ENCODE assay signal across 8 mouse cellular contexts in genomic region chr6:125087937-125088336, GRCm38 (mm10). TPM values are rescaled to one million over a fixed set of nuclear protein-coding genes. Genes with fewer than 3 reads are reported as not detected.
A peak's percentile ranks its signal among the peaks of the same experiment; 100 is the strongest.
DNase-seq lines count a peak whose midpoint lies in the region; ATAC-seq and TF ChIP-seq lines count a peak whose summit lies in the region.

No protein-coding gene starts in this region.

- no peak for DNase-seq in kidney, adult 8-10 months
- no peak for DNase-seq in forebrain, embryonic 11.5 days (ENCODE audit: low spot score)
- DNase-seq in midbrain, postnatal 0 days (ENCODE audit: low spot score) = no peak
- no peak for DNase-seq in thymus, postnatal 36 days
- no peak for DNase-seq in ovary, postnatal 14 days (ENCODE audit: low spot score)

- no peak overlapping the region for H3K4me3 ChIP-seq in kidney, embryonic 14.5 days (ENCODE audit: low read length)
- no peak overlapping the region for H3K4me3 ChIP-seq in forebrain, embryonic 11.5 days (ENCODE audit: low read depth, low read length)
- no peak overlapping the region for H3K4me3 ChIP-seq in intestine, postnatal 0 days (ENCODE audit: low read depth, low read length)
- no peak overlapping the region for H3K4me3 ChIP-seq in midbrain, postnatal 0 days (ENCODE audit: low read depth, low read length)

- no peak for ATAC-seq in kidney, embryonic 14.5 days (ENCODE audit: low FRiP score, low TSS enrichment)
- no peak for ATAC-seq in forebrain, embryonic 11.5 days (replicated peaks; ENCODE audit: low FRiP score)
- ATAC-seq in intestine, postnatal 0 days = no peak
- ATAC-seq in midbrain, postnatal 0 days (ENCODE audit: low FRiP score) = no peak
- ATAC-seq in cerebellum, adult (ENCODE audit: insufficient number of reproducible peaks, low FRiP score, low TSS enrichment) = no peak

- H3K36me3 ChIP-seq in kidney, embryonic 14.5 days (ENCODE audit: control insufficient read depth, insufficient read depth, low read length) = no peaks in the 10 kb centered on the region
- H3K36me3 ChIP-seq in forebrain, embryonic 11.5 days (ENCODE audit: control insufficient read depth, insufficient read depth, low read length) = no peaks in the 10 kb centered on the region
- peaks cover 5% of the 10 kb centered on the region; the same call in 1 of the 2 replicates for H3K36me3 ChIP-seq in intestine, postnatal 0 days (ENCODE audit: control insufficient read depth, insufficient read depth)
- no peaks in the 10 kb centered on the region for H3K36me3 ChIP-seq in midbrain, postnatal 0 days (ENCODE audit: insufficient read depth, low read length)

- no peak overlapping the region; the same call in 1 of the 2 replicates for H3K9ac ChIP-seq in kidney, embryonic 14.5 days (ENCODE audit: low read depth, low read length)
- no peak overlapping the region for H3K9ac ChIP-seq in forebrain, embryonic 11.5 days (ENCODE audit: low read length)
- H3K9ac ChIP-seq in intestine, postnatal 0 days (ENCODE audit: low read depth, low read length) = no peak overlapping the region
- H3K9ac ChIP-seq in midbrain, postnatal 0 days (replicated peaks; ENCODE audit: low read length, poor library complexity, severe bottlenecking) = no peak overlapping the region

- 84% methylated on average over 3 of the region's 3 CpGs for WGBS in kidney, embryonic 14.5 days
- WGBS in forebrain, embryonic 11.5 days = 66% methylated on average over 3 of the region's 3 CpGs
- 78% methylated on average over 3 of the region's 3 CpGs for WGBS in intestine, postnatal 0 days
- WGBS in midbrain, postnatal 0 days = 68% methylated on average over 3 of the region's 3 CpGs

- H3K27ac ChIP-seq in kidney, embryonic 14.5 days (ENCODE audit: low read depth, low read length) = peak overlapping the region; percentile 95
- peak overlapping the region; percentile 94; the same call in 1 of the 2 replicates for H3K27ac ChIP-seq in forebrain, embryonic 11.5 days (ENCODE audit: low read depth, low read length)
- H3K27ac ChIP-seq in intestine, postnatal 0 days (ENCODE audit: low read depth, low read length) = peak overlapping the region; percentile 83; the same call in 1 of the 2 replicates
- H3K27ac ChIP-seq in midbrain, postnatal 0 days (ENCODE audit: low read depth, low read length) = peak overlapping the region; percentile 89; the same call in 1 of the 2 replicates

- H3K9me3 ChIP-seq in kidney, embryonic 14.5 days (ENCODE audit: control insufficient read depth, low read length) = no peaks in the 10 kb centered on the region
- no peaks in the 10 kb centered on the region for H3K9me3 ChIP-seq in forebrain, embryonic 11.5 days (ENCODE audit: control insufficient read depth, low read length)
- no peaks in the 10 kb centered on the region for H3K9me3 ChIP-seq in intestine, postnatal 0 days (ENCODE audit: control insufficient read depth)
- no peaks in the 10 kb centered on the region for H3K9me3 ChIP-seq in midbrain, postnatal 0 days (ENCODE audit: low read length)

- no peak overlapping the region for H3K4me2 ChIP-seq in kidney, embryonic 14.5 days (replicated peaks; ENCODE audit: low read depth, low read length)
- no peak overlapping the region for H3K4me2 ChIP-seq in forebrain, embryonic 11.5 days (ENCODE audit: low read depth, low read length, severe bottlenecking)
- H3K4me2 ChIP-seq in intestine, postnatal 0 days (replicated peaks; ENCODE audit: low read depth) = no peak overlapping the region
- no peak overlapping the region for H3K4me2 ChIP-seq in midbrain, postnatal 0 days (ENCODE audit: low read depth, low read length, poor library complexity, severe bottlenecking)

- H3K4me1 ChIP-seq in kidney, embryonic 14.5 days (ENCODE audit: control insufficient read depth, insufficient read depth, low read length) = peaks cover 24% of the 10 kb centered on the region
- peaks cover 23% of the 10 kb centered on the region for H3K4me1 ChIP-seq in forebrain, embryonic 11.5 days (replicated peaks; ENCODE audit: control insufficient read depth, insufficient read depth, low read length)
- peaks cover 15% of the 10 kb centered on the region; the same call in 1 of the 2 replicates for H3K4me1 ChIP-seq in intestine, postnatal 0 days (replicated peaks; ENCODE audit: control insufficient read depth, insufficient read depth, low read length)
- peaks cover 16% of the 10 kb centered on the region for H3K4me1 ChIP-seq in midbrain, postnatal 0 days (ENCODE audit: insufficient read depth, low read length)

- no peaks in the 10 kb centered on the region for H3K27me3 ChIP-seq in kidney, embryonic 14.5 days (ENCODE audit: control insufficient read depth, insufficient read depth, low read length)
- H3K27me3 ChIP-seq in forebrain, embryonic 11.5 days (ENCODE audit: control insufficient read depth, insufficient read depth, low read length) = no peaks in the 10 kb centered on the region
- no peaks in the 10 kb centered on the region for H3K27me3 ChIP-seq in intestine, postnatal 0 days (replicated peaks; ENCODE audit: control insufficient read depth, insufficient read depth, low read length)
- no peaks in the 10 kb centered on the region for H3K27me3 ChIP-seq in midbrain, postnatal 0 days (ENCODE audit: insufficient read depth, low read length)

- TF ChIP-seq CTCF in intestine, postnatal 0 days (IDR thresholded peaks at IDR 0.05; ENCODE audit: low read depth) = no peak
- no peak for TF ChIP-seq CTCF in midbrain, postnatal 0 days (IDR thresholded peaks at IDR 0.05)

RNA-seq across cellular contexts. Expression of gene Chd4, which starts 7.8 kb away (rescaled TPM):
- polyA plus RNA-seq in kidney, embryonic 14.5 days (2014; fragmentation: Nextera tagmentation; extraction: Ambion mirVana) = 72.1 and 106 TPM in 2 replicates
- polyA plus RNA-seq in forebrain, embryonic 11.5 days (2014; fragmentation: Nextera tagmentation; extraction: Ambion mirVana) = 124 and 131 TPM in 2 replicates
- 30.7 and 34.2 TPM in 2 replicates for polyA plus RNA-seq in intestine, postnatal 0 days (2015; fragmentation: Nextera tagmentation; extraction: Ambion mirVana)
- 117 and 133 TPM in 2 replicates for total RNA-seq in midbrain, postnatal 0 days (2014; rRNA removed)
- polyA plus RNA-seq in midbrain, postnatal 0 days (2015; fragmentation: Nextera tagmentation; extraction: Ambion mirVana) = 72.9 and 89.1 TPM in 2 replicates

RNA-seq across cellular contexts. Expression of gene Lpar5, which starts 20.2 kb away (rescaled TPM):
- 0.43 and 0.45 TPM in 2 replicates for polyA plus RNA-seq in kidney, embryonic 14.5 days (2014; fragmentation: Nextera tagmentation; extraction: Ambion mirVana)
- polyA plus RNA-seq in forebrain, embryonic 11.5 days (2014; fragmentation: Nextera tagmentation; extraction: Ambion mirVana) = 0.21 and 0.36 TPM in 2 replicates
- 9.2 and 9.9 TPM in 2 replicates for polyA plus RNA-seq in intestine, postnatal 0 days (2015; fragmentation: Nextera tagmentation; extraction: Ambion mirVana)
- 0.90 and 1.7 TPM in 2 replicates for total RNA-seq in midbrain, postnatal 0 days (2014; rRNA removed)
- polyA plus RNA-seq in midbrain, postnatal 0 days (2015; fragmentation: Nextera tagmentation; extraction: Ambion mirVana) = 0.52 and 0.71 TPM in 2 replicates

RNA-seq across cellular contexts. Expression of gene Acrbp, which starts 38.4 kb away (rescaled TPM):
- 14.0 and 14.7 TPM in 2 replicates for polyA plus RNA-seq in kidney, embryonic 14.5 days (2014; fragmentation: Nextera tagmentation; extraction: Ambion mirVana)
- 14.6 and 15.8 TPM in 2 replicates for polyA plus RNA-seq in forebrain, embryonic 11.5 days (2014; fragmentation: Nextera tagmentation; extraction: Ambion mirVana)
- polyA plus RNA-seq in intestine, postnatal 0 days (2015; fragmentation: Nextera tagmentation; extraction: Ambion mirVana) = 3.1 and 4.1 TPM in 2 replicates
- total RNA-seq in midbrain, postnatal 0 days (2014; rRNA removed) = 6.9 and 12.6 TPM in 2 replicates
- polyA plus RNA-seq in midbrain, postnatal 0 days (2015; fragmentation: Nextera tagmentation; extraction: Ambion mirVana) = 7.2 and 7.8 TPM in 2 replicates

RNA-seq across cellular contexts. Expression of gene Nop2, which starts 43.8 kb away (rescaled TPM):
- polyA plus RNA-seq in kidney, embryonic 14.5 days (2014; fragmentation: Nextera tagmentation; extraction: Ambion mirVana) = 58.2 and 67.2 TPM in 2 replicates
- 65.4 and 70.3 TPM in 2 replicates for polyA plus RNA-seq in forebrain, embryonic 11.5 days (2014; fragmentation: Nextera tagmentation; extraction: Ambion mirVana)
- polyA plus RNA-seq in intestine, postnatal 0 days (2015; fragmentation: Nextera tagmentation; extraction: Ambion mirVana) = 21.9 and 22.6 TPM in 2 replicates
- total RNA-seq in midbrain, postnatal 0 days (2014; rRNA removed) = 34.5 and 45.8 TPM in 2 replicates
- polyA plus RNA-seq in midbrain, postnatal 0 days (2015; fragmentation: Nextera tagmentation; extraction: Ambion mirVana) = 41.4 and 42.6 TPM in 2 replicates

RNA-seq across cellular contexts. Expression of gene Ing4, which starts 48.4 kb away (rescaled TPM):
- 111 and 144 TPM in 2 replicates for polyA plus RNA-seq in kidney, embryonic 14.5 days (2014; fragmentation: Nextera tagmentation; extraction: Ambion mirVana)
- polyA plus RNA-seq in forebrain, embryonic 11.5 days (2014; fragmentation: Nextera tagmentation; extraction: Ambion mirVana) = 126 and 135 TPM in 2 replicates
- polyA plus RNA-seq in intestine, postnatal 0 days (2015; fragmentation: Nextera tagmentation; extraction: Ambion mirVana) = 65.4 and 70.1 TPM in 2 replicates
- total RNA-seq in midbrain, postnatal 0 days (2014; rRNA removed) = 60.4 and 69.8 TPM in 2 replicates
- 97.8 and 104 TPM in 2 replicates for polyA plus RNA-seq in midbrain, postnatal 0 days (2015; fragmentation: Nextera tagmentation; extraction: Ambion mirVana)
